Mouse (Mus musculus) spleen, adult 12 weeks (tissue): Measurements from ENCODE around the gene Arrdc5.

Experiments
- DNase-seq: peaks from one replicate; pipeline ENCODE4 v3.0.0; 2022; ENCODE audit warnings: low spot score

Arrdc5 gene

GRCm38 (mm10) chr17:56254695-56255094 lies 45.4 kb downstream of the Arrdc5 start:
- DNase-seq = no peak

GRCm38 (mm10) chr17:56251136-56251829 lies 48.8 kb downstream of the Arrdc5 start:
- peak; percentile 56 for DNase-seq

GRCm38 (mm10) chr17:56245608-56246007 lies 54.5 kb downstream of the Arrdc5 start:
- DNase-seq = no peak
